Mouse (Mus musculus) heart, adult 8-10 months (tissue): ENCODE results near the gene Rtp4. TPM values are rescaled to one million over a fixed set of nuclear protein-coding genes. Genes with fewer than 3 reads are reported as not detected.
A peak's percentile ranks its signal among the peaks of the same experiment; 100 is the strongest.

Experiments used
- DNase-seq: peaks from one replicate; pipeline ENCODE4 v3.0.0; 2022; ENCODE audit warnings: low spot score
- total RNA-seq, 4 experiments: library from RNA; stranded (reverse); gene quantifications; 2 replicates each; pipeline ENCODE4 v1.2.4; 2022

The Rtp4 gene
- 1 to 10 TPM; 2.3 to 4.4 (median 3.6) TPM for total RNA-seq

GRCm38 (mm10) chr16:23520235-23520871, at the start of gene Rtp4, which contains the start of gene Masp1:
TSS of gene Rtp4 (plus strand) at chr16:23520291.
TSS of gene Masp1 (minus strand) at chr16:23520815.
- no peak for DNase-seq

GRCm38 (mm10) chr16:23471551-23471950, 48.5 kb upstream of the Rtp4 start:
- DNase-seq: no peak

GRCm38 (mm10) chr16:23472046-23472445, 48.0 kb upstream of the Rtp4 start:
- no peak for DNase-seq

DNA sequence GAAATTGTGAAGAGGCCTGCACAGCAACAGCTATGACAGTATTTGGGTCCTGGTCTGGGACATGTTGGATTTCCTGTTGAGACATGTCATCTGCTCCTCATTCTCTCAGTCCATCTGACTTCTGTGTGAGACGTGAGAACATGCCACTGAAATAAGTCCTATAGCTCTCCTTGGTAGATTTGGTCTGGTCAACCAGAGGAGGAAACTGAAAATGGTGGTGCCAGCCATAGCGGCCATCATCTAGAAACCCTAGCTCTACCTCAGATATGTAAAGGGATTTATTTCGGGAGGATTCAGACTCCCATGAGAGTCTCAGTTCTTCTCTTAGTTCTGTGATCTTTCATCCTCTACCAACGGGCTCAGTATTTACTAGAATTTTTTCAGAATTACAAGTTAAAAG, 44.4 kb upstream of the Rtp4 start:
- DNase-seq: no peak

DNA sequence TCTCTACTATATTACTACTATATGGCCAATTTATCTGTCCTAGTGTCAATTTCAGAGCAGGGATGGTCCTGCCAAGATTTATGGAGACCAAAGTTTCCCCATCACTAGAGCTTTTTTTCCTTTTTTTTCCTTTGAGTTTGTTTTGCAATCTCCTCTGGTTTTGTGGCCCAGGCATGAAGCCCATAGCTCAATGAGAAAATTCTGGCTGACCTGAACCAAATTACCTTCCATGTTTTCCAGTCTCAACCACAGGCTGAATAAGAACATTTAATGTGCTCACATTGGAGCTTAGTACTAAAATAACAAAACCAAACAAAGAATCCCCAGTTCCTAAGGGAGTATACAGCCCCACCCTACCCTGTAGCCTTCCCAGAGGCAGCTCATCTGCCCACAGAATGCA, 43.5 kb upstream of the Rtp4 start:
- no peak for DNase-seq

GRCm38 (mm10) chr16:23479872-23480603, 40.1 kb upstream of the Rtp4 start:
- no peak for DNase-seq

DNA sequence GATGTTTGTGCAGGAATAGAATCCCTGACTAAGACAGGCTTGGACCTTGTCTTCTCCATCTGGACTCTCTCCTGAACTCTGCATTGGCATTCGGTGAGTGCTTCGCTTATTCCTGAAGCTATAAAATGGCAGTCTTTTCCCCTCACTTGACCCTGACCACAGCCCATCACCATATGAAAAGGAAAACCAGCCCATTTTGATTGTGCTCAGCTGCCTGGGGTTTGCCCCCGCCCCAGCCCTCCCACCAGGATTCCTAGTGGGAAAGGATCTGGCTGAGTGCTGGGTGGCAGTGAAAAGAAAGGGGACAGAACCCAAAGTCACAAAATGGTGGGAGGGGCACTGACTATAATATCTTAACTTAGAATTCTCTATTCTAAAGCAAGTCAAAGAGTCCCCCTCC, 37.9 kb upstream of the Rtp4 start:
- DNase-seq: no peak

DNA sequence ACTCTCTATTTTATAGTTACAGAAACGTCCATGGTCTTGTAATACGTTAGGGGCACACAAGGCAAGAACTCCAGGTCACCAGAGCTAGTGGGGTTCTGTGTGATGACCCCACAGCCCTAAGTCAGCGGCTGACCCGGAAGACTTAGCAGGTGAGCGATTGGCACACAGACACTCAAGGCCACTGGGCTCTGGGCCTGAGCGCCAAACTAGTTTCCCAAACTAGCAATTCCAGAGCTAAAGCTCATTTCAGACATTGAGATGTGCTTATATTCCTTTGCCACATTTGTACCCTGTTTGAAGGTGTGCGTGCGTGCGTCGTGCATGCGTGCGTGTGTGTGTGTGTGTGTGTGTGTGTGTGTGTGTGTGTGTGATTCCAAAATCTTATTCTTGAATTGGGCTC, 37.2 kb upstream of the Rtp4 start:
- DNase-seq: no peak

GRCm38 (mm10) chr16:23483292-23483691, 36.8 kb upstream of the Rtp4 start:
- no peak for DNase-seq

- no peak for DNase-seq
Measured at GRCm38 (mm10) chr16:23492783-23493182, 27.3 kb upstream of the Rtp4 start.

- DNase-seq: no peak
Measured at GRCm38 (mm10) chr16:23496245-23496924, 23.7 kb upstream of the Rtp4 start.

- DNase-seq: peak; percentile 42
Measured at GRCm38 (mm10) chr16:23497440-23497839, 22.7 kb upstream of the Rtp4 start.

DNA sequence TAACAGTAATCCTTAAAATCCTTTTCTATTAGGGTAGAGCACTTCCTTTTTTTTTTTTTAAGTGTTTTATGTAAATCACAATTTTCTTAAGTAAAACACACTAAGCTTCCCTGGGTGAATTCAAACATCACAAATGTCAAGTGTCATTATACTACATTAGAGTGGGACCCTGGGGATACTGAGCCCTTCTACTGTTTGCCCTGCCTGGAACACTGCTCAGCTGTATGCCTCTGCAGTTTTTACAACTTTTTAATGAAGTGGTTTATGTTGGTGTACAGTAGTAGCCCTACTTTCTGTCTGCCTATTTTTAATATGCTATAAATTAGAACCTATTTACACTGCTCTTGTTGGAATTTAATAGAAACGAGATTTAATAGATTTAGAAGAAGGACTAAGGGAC, 22.2 kb upstream of the Rtp4 start:
- no peak for DNase-seq

DNA sequence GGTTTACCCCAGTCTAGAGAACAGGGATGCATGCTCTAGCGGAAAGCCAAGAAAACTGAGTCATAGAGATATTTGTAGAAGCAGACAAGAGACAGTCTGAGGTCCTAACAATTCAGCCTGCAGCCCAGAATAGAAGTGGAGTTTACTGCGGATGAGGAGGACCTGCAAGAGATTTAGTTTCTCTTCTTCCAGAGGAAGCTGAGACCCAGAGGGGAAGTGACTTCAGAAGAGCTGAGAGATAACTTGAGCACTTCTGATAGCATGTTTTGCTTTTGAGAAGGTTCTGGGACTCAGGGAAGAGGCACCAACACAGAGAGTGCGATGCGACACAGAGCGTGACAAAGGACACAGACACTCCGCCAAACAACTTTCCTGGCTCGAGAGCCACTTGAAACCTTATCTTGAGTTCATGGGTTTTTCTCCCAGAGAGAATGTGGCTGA, 21.4 kb upstream of the Rtp4 start:
- DNase-seq: peak; percentile 61

GRCm38 (mm10) chr16:23500558-23500957, 19.5 kb upstream of the Rtp4 start:
- DNase-seq: no peak

DNA sequence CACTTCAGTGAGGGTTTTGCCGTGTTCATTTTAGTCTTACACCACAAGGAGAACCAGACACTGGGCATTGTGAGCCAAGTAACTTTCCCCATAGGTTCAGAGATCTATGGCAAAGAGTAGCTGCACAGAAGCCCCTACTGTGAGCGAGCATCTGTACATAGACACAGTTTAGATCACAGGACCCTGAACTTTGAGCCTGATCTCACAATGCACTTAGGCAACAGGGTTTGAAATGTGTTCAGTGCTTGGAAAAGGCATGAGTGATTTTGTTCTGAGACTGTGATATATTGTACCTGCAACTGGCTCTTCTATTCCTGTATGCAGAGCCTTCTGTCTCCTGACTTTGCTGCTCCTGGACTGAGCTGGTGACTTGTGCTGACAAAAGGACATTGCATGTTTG, 18.8 kb upstream of the Rtp4 start:
- DNase-seq: no peak

DNA sequence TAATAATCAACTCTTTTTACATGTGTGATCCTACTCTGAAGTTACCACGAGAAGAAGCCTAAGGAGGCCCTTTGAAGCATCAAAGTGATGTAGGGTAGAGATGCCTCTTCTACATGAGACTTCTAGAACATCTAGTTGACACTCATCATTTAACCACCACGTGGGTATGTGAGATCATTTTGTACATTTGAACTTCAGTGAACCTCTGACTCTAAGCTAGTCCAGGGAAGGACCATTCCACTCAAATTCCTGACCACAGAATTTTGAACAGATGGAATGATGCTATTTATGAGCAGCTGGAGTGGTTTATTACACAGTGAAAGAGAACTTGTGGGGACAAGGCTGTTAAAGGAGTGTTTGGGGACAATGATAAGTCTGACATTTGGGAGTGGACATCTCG, 17.6 kb upstream of the Rtp4 start:
- DNase-seq: no peak

GRCm38 (mm10) chr16:23503351-23503750, 16.7 kb upstream of the Rtp4 start:
- no peak for DNase-seq

- no peak for DNase-seq
Measured at GRCm38 (mm10) chr16:23504320-23504744, 15.8 kb upstream of the Rtp4 start.

DNA sequence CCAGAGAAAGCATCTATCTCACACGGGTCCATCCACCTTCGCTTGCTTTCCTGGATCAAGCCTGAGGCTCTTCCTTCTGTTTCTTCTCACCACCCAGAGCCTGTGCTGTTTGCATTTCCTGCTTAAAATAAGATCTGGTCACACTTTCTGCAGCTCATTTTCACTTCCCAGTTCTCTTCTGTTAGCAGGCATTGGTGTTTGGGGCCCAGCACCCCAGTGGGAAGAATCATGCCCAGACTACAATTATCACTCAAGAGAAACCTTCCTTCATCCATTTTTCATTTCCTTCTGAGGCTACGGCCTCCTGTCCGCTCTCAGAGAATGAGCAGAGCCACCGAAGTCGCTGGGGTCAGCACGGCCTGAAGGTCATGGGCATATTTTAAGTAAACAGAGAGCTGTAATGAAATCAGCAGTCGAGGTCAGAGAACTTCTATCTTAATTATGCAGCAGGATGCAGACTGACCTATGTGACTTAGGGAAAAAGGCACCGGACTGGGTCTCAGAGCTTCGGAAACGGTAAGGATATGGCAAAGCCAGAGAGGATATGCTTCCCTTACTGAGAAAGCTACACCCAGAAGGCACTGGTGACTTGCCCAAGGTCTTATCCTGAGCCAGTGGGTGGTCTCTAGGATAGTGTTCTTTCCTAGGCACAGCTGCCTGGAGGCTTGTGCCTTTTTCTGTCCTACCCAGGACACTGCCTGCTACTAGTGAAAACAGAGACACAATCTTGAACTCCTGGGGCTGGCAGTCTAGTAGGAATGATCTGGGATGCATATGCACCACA, 14.0 kb upstream of the Rtp4 start:
- DNase-seq: no peak

DNA sequence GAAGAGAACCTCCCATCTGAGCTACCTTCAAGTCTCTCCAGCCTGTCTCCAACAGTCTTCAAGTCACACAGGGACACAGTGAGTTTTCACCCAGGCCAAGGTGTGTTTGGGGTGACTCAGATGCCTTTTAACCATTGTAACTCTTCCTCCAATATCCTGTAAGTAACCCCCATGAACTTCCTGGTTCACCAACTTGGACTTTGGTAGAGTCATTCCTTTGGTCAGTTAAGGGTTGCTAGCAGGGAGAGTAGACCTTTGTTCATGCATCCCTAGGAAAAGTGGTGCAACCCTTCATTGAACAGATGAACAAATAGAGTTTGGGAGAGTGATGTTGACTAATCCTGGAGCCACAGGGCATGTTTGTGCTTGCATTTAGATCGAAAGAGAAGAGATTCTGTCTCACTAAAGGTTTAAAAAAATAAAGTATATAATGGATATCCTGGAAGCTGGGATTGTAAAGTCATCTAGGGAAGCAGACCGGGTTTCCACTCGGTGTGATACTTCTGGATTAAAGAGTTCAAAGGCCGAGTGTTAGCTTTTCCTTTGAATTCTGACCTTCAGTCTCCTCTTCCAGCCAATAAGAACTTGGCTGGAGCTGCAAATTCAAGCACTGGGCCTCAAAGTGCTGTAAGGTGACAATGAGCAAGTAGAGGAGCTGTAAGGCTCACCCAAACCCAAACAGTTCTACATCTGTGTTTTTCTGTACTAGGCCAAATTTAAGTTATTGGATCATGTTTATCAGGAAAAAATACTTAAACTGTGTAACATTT, 8.7 kb upstream of the Rtp4 start:
- no peak for DNase-seq
